Mouse (Mus musculus) stomach, embryonic 16.5 days (tissue): ENCODE measurements around the gene Cd5l. TPM values are rescaled to one million over a fixed set of nuclear protein-coding genes. Genes with fewer than 3 reads are reported as not detected.

Experiments used
- ATAC-seq: fragments of 200-750 bp; cut with Nextera tagmentation; 2 replicates; pipeline ENCODE4 v1.8.0; 2017; ENCODE audit warnings: moderate number of reproducible peaks, moderate TSS enrichment; ENCODE audit not compliant: insufficient read depth, low FRiP score
- H3K27ac ChIP-seq: fragments of 300-500 bp; sonication (generic); 2 replicates; pipeline ENCODE4 v1.5.1; 2014; ENCODE audit warnings: low read length
- H3K27me3 ChIP-seq: fragments of 300-500 bp; sonication (generic); 2 replicates; pipeline ENCODE4 v1.6.1; 2014; ENCODE audit warnings: low read length, control low read depth, mixed read lengths; ENCODE audit not compliant: control insufficient read depth, insufficient read depth
- H3K36me3 ChIP-seq: fragments of 300-500 bp; sonication (generic); 2 replicates; pipeline ENCODE4 v1.6.1; 2014; ENCODE audit warnings: low read length; ENCODE audit not compliant: control insufficient read depth, insufficient read depth
- H3K4me1 ChIP-seq: fragments of 300-500 bp; sonication (generic); 2 replicates; pipeline ENCODE4 v1.6.1; 2014; ENCODE audit warnings: low read length, control low read depth, mixed read lengths; ENCODE audit not compliant: control insufficient read depth, insufficient read depth
- H3K4me2 ChIP-seq: fragments of 300-500 bp; sonication (generic); 2 replicates; pipeline ENCODE4 v1.6.1; 2014; ENCODE audit warnings: low read depth, low read length, mixed read lengths
- H3K4me3 ChIP-seq: fragments of 300-500 bp; sonication (generic); replicated peaks from 2 replicates; pipeline ENCODE4 v1.5.1; 2014; ENCODE audit warnings: mild to moderate bottlenecking, low read length
- H3K9ac ChIP-seq: fragments of 300-500 bp; sonication (generic); 2 replicates; pipeline ENCODE4 v1.6.1; 2014; ENCODE audit warnings: low read length
- H3K9me3 ChIP-seq: fragments of 300-500 bp; sonication (generic); replicated peaks from 2 replicates; pipeline ENCODE4 v1.6.1; 2016; ENCODE audit warnings: low read length, control low read depth; ENCODE audit not compliant: control insufficient read depth
- WGBS: fragments of 180-500 bp; shearing (Covaris S2); extraction: QIAGEN DNeasy Blood & Tissue Kit; methylation state at CpG from one replicate; pipeline ENCODE4 v1.1.7; 2014; 5-methylcytosine and 5-hydroxymethylcytosine counted together
- polyA plus RNA-seq: library from polyadenylated mRNA; unstranded; fragments of >200 nt; fragmentation: Nextera tagmentation; extraction: Ambion mirVana; gene quantifications from 2 replicates; pipeline ENCODE4 v1.2.1, GENCODE M21; 2015

Cd5l gene
- polyA plus RNA-seq, 1 experiment from 2014 or later: 2.5 TPM

- Histone ChIP-seq H3K36me3 (no peaks in the 10 kb centered on the region), H3K9ac (no peak overlapping the region), H3K27ac (peak overlapping the region; percentile 71), H3K9me3 (no peaks in the 10 kb centered on the region), H3K4me2 (no peak overlapping the region), H3K4me1 (no peaks in the 10 kb centered on the region), H3K4me3 (no peak overlapping the region), H3K27me3 (no peaks in the 10 kb centered on the region)
- ATAC-seq: peak; percentile 73; the same call in 1 of the 2 replicates
- 50% methylated on average over 1 of the region's 1 CpGs for WGBS
These were observed 33.3 kb downstream of the Cd5l start for GRCm38 (mm10) chr3:87390935-87391334.

DNA sequence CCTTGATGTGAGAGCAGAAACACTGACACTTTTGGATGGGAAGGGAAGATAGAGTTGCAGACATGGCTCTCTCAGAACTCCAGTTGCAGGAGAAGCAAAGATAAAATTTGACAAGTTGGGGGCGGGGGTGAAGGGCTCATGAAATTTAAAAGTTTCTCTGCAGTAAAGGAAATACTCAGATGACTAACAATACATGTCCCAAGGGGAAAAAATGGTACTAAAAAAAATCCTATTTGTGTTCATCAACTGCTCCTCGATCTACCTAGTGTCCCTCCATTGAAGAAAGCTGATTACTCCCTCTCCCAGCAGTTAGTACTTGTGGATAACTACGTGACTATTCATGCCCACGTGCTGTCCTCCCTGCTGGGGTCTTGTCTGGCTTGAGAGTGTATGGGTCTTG, 41.1 kb downstream of the Cd5l start:
- Histone ChIP-seq H3K36me3 (no peaks in the 10 kb centered on the region), H3K4me3 (no peak overlapping the region), H3K27me3 (no peaks in the 10 kb centered on the region), H3K9ac (no peak overlapping the region), H3K9me3 (no peaks in the 10 kb centered on the region), H3K4me2 (no peak overlapping the region), H3K27ac (no peak overlapping the region), H3K4me1 (no peaks in the 10 kb centered on the region)
- no peak for ATAC-seq
- WGBS: 72% methylated on average over 4 of the region's 4 CpGs

DNA sequence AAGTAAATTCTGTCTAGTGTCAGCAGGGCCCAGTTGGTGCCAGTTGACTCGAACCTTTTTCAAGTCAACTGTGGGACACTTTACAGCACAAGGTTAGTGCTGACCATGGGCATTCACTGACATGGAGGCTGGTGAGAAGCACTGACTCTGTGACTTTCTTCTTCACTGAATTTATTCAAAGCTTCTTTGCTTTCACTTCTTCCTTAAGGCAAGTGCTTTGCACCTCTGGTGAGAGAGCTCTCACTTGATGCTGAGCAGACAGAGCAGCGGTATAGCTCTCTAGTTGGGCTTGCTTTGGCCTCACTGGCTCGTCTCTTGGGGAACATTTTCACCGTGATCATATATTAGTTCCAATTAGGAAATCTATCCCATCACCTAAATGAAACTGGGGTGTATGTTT, 42.2 kb downstream of the Cd5l start:
- Histone ChIP-seq H3K4me3 (no peak overlapping the region), H3K9ac (no peak overlapping the region), H3K36me3 (no peaks in the 10 kb centered on the region), H3K4me1 (no peaks in the 10 kb centered on the region), H3K9me3 (no peaks in the 10 kb centered on the region), H3K27ac (no peak overlapping the region), H3K4me2 (no peak overlapping the region), H3K27me3 (no peaks in the 10 kb centered on the region)
- ATAC-seq: no peak
- WGBS: 79% methylated on average over 4 of the region's 4 CpGs

DNA sequence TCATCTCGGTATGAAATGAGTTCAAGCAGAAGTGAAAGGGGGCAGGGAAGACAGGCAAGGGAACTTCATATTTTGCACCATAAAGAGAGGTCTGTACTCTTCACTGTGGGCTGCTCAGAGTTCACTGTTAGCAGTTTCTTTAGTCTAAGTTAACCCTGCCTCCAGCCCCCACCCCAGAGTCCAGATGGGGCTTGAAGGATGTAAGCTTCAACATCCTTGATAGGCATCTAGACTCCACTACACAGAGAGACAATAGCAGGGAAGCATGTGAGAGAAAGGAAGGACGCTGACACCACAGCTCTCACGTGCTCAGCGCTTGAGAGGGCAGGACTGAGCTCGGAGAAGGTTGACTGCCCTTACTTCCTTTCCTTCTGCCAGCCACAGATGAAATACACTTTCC, 43.6 kb downstream of the Cd5l start:
- no peak overlapping the region for H3K4me3 ChIP-seq
- no peak overlapping the region for H3K9ac ChIP-seq
- no peaks in the 10 kb centered on the region for H3K36me3 ChIP-seq
- WGBS: 53% methylated on average over 5 of the region's 5 CpGs
- H3K27me3 ChIP-seq: no peaks in the 10 kb centered on the region
- no peaks in the 10 kb centered on the region for H3K4me1 ChIP-seq
- H3K9me3 ChIP-seq: no peaks in the 10 kb centered on the region
- H3K4me2 ChIP-seq: no peak overlapping the region
- ATAC-seq: no peak
- H3K27ac ChIP-seq: no peak overlapping the region

- WGBS: 24% methylated on average over 4 of the region's 4 CpGs
- Histone ChIP-seq H3K4me2 (no peak overlapping the region), H3K4me1 (no peaks in the 10 kb centered on the region), H3K36me3 (no peaks in the 10 kb centered on the region), H3K9ac (no peak overlapping the region), H3K27me3 (no peaks in the 10 kb centered on the region), H3K9me3 (no peaks in the 10 kb centered on the region), H3K27ac (no peak overlapping the region), H3K4me3 (no peak overlapping the region)
- no peak for ATAC-seq
These were observed 50.5 kb downstream of the Cd5l start for GRCm38 (mm10) chr3:87408171-87408570.

DNA sequence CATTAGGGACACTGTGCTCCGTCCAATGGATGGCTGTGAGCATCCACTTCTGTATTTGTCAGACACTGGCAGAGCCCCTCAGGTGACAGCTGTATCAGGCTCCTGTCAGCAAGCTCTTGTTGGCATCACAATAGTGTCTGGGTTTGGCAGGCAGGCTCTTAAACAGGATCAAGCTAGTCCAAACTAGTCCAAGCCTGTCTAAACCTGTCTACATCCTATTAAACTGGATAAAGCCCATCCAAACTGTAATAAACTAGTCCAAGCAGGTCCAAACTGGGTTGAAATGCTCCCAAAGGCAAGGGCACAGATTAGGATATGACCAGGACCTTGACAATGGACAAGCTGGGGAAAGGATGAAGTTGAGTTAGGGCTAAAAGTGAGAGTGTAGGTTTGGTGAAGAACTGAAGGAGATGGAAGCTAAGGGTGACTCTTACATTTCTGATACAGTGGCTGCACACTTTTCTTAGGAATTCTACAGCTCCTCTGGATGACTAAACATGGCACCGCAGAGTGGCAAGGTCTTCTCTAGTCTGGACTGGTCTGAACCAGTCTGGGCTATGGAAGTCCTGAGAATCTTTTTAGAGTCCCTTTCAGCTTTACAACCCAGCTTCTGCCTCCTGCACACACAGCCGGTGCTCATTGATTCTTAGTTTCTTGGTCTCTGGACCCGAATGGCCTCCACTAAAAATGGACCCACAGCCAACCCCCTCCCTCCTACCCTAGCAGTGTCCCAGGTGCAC, 51.7 kb downstream of the Cd5l start:
- Histone ChIP-seq H3K36me3 (no peaks in the 10 kb centered on the region), H3K4me2 (no peak overlapping the region), H3K27me3 (no peaks in the 10 kb centered on the region), H3K4me1 (no peaks in the 10 kb centered on the region), H3K9ac (no peak overlapping the region), H3K4me3 (no peak overlapping the region), H3K27ac (no peak overlapping the region), H3K9me3 (no peaks in the 10 kb centered on the region)
- 83% methylated on average over 4 of the region's 4 CpGs for WGBS
- no peak for ATAC-seq

DNA sequence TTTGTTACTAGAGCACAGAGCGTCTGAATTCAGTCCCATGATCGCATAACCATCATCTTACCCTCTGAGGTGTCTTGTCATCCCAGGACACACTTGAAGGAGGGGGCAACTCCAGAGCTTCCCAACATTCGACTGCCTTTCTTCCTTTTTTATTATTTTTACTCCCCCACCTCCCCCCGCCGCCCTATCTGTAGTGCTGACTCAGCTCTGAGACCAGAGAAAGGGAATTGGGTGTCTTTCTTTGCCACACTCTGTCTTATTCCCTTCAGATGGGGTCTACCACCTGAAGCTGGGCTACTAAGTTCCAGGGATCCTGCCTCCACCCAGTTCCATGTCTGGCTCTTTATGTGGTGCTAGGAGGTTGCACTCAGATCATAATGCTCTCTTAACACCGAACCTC, 52.9 kb downstream of the Cd5l start:
- H3K4me1 ChIP-seq: no peaks in the 10 kb centered on the region
- no peaks in the 10 kb centered on the region for H3K9me3 ChIP-seq
- no peak overlapping the region for H3K9ac ChIP-seq
- no peaks in the 10 kb centered on the region for H3K36me3 ChIP-seq
- no peak overlapping the region for H3K27ac ChIP-seq
- no peak overlapping the region for H3K4me2 ChIP-seq
- WGBS: 82% methylated on average over 6 of the region's 6 CpGs
- H3K27me3 ChIP-seq: no peaks in the 10 kb centered on the region
- H3K4me3 ChIP-seq: no peak overlapping the region
- ATAC-seq: no peak

DNA sequence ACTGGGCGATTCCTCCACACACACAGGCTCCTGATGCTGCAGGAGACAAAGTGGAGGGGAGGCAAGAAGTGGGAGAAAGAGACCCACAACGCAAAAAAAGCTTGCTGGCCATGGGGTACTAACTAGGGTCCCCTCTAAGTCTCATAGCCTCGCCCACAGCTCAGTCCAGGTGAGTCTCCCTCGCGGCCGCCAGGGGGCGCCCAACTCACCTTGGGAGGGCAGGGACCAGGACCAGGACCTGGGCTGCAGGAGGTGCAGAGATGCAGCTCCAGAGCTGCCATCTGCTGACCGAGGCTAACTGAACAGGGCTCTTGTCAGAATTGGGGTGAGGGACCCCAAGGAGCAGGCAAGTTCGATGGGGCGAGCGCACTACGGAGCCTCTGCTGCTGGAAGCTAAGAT, 53.5 kb downstream of the Cd5l start:
- H3K4me3 ChIP-seq: no peak overlapping the region
- H3K4me1 ChIP-seq: no peaks in the 10 kb centered on the region
- H3K9ac ChIP-seq: no peak overlapping the region
- H3K27ac ChIP-seq: no peak overlapping the region
- no peaks in the 10 kb centered on the region for H3K36me3 ChIP-seq
- no peaks in the 10 kb centered on the region for H3K9me3 ChIP-seq
- H3K27me3 ChIP-seq: no peaks in the 10 kb centered on the region
- 8% methylated on average over 12 of the region's 12 CpGs for WGBS
- no peak overlapping the region for H3K4me2 ChIP-seq
- peak; percentile 47; the same call in 1 of the 2 replicates for ATAC-seq

GRCm38 (mm10) chr3:87420645-87421044, 63.0 kb downstream of the Cd5l start:
- Histone ChIP-seq H3K27ac (no peak overlapping the region), H3K9me3 (no peaks in the 10 kb centered on the region), H3K4me2 (no peak overlapping the region), H3K36me3 (no peaks in the 10 kb centered on the region), H3K4me3 (no peak overlapping the region), H3K9ac (no peak overlapping the region), H3K27me3 (no peaks in the 10 kb centered on the region), H3K4me1 (no peaks in the 10 kb centered on the region)
- no peak for ATAC-seq
- WGBS: 61% methylated on average over 1 of the region's 1 CpGs
